Mouse (Mus musculus): ENCODE results near the gene Ndst4. TPM values are rescaled to one million over a fixed set of nuclear protein-coding genes. Genes with fewer than 3 reads are reported as not detected.

The Ndst4 gene
- polyA plus RNA-seq, 1 experiment from 2014 or later = 0.11 TPM

GRCm38 (mm10) chr3:125533371-125533770, 129.5 kb downstream of the Ndst4 start:
- DNase-seq (ENCODE audit: low spot score) = no peak

GRCm38 (mm10) chr3:125570602-125571001, 166.7 kb downstream of the Ndst4 start:
- no peak for DNase-seq (ENCODE audit: low spot score)
- no peak for ATAC-seq (replicated peaks; ENCODE audit: low FRiP score, low read depth)
- H3K36me3 ChIP-seq (ENCODE audit: insufficient read depth, low read length) = no peaks in the 10 kb centered on the region
- H3K4me1 ChIP-seq (replicated peaks; ENCODE audit: insufficient read depth, low read length) = no peaks in the 10 kb centered on the region
- no peak overlapping the region for H3K9ac ChIP-seq (ENCODE audit: low read depth, low read length)
- no peak overlapping the region for H3K4me2 ChIP-seq (ENCODE audit: low read length)
- H3K9me3 ChIP-seq (replicated peaks; ENCODE audit: low read length) = no peaks in the 10 kb centered on the region
- TF ChIP-seq CTCF (IDR thresholded peaks at IDR 0.05; ENCODE audit: low read depth) = no peak
- H3K27me3 ChIP-seq (ENCODE audit: insufficient read depth, low read length) = no peaks in the 10 kb centered on the region
- H3K27ac ChIP-seq = no peak overlapping the region
- WGBS = 95% methylated on average over 2 of the region's 2 CpGs
- no peak overlapping the region for H3K4me3 ChIP-seq (replicated peaks; ENCODE audit: low read depth, low read length)

More at GRCm38 (mm10) chr3:125533371-125533770, 129.5 kb downstream of the Ndst4 start:
- H3K9me3 ChIP-seq (replicated peaks; ENCODE audit: low read length) = no peaks in the 10 kb centered on the region
- no peak overlapping the region for H3K4me3 ChIP-seq (replicated peaks; ENCODE audit: low read depth, low read length)
- WGBS = 63% methylated on average over 8 of the region's 8 CpGs
- H3K36me3 ChIP-seq (ENCODE audit: insufficient read depth, low read length) = no peaks in the 10 kb centered on the region
- H3K4me2 ChIP-seq (ENCODE audit: low read length) = no peak overlapping the region
- H3K27me3 ChIP-seq (ENCODE audit: insufficient read depth, low read length) = no peaks in the 10 kb centered on the region
- no peak for ATAC-seq (replicated peaks; ENCODE audit: low FRiP score, low read depth)
- no peak for TF ChIP-seq CTCF (IDR thresholded peaks at IDR 0.05; ENCODE audit: low read depth)
- no peak overlapping the region for H3K9ac ChIP-seq (ENCODE audit: low read depth, low read length)
- no peaks in the 10 kb centered on the region for H3K4me1 ChIP-seq (replicated peaks; ENCODE audit: insufficient read depth, low read length)
- no peak overlapping the region for H3K27ac ChIP-seq

GRCm38 (mm10) chr3:125632233-125632632, 228.4 kb downstream of the Ndst4 start:
- 84% methylated on average over 2 of the region's 2 CpGs for WGBS
- TF ChIP-seq CTCF (IDR thresholded peaks at IDR 0.05; ENCODE audit: low read depth) = no peak
- DNase-seq (ENCODE audit: low spot score) (no peak), ATAC-seq (replicated peaks; ENCODE audit: low FRiP score, low read depth) (no peak)
- Histone ChIP-seq H3K27me3 (ENCODE audit: insufficient read depth, low read length) (no peaks in the 10 kb centered on the region), H3K27ac (no peak overlapping the region), H3K9me3 (replicated peaks; ENCODE audit: low read length) (no peaks in the 10 kb centered on the region), H3K9ac (ENCODE audit: low read depth, low read length) (no peak overlapping the region), H3K4me3 (replicated peaks; ENCODE audit: low read depth, low read length) (no peak overlapping the region), H3K4me2 (ENCODE audit: low read length) (no peak overlapping the region), H3K36me3 (ENCODE audit: insufficient read depth, low read length) (no peaks in the 10 kb centered on the region), H3K4me1 (replicated peaks; ENCODE audit: insufficient read depth, low read length) (no peaks in the 10 kb centered on the region)

GRCm38 (mm10) chr3:125655009-125655635, 251.2 kb downstream of the Ndst4 start:
- H3K27me3 ChIP-seq (ENCODE audit: insufficient read depth, low read length) = no peaks in the 10 kb centered on the region
- DNase-seq (ENCODE audit: low spot score) (no peak), ATAC-seq (replicated peaks; ENCODE audit: low FRiP score, low read depth) (no peak)
- H3K36me3 ChIP-seq (ENCODE audit: insufficient read depth, low read length) = no peaks in the 10 kb centered on the region
- H3K27ac ChIP-seq = no peak overlapping the region
- no peak for TF ChIP-seq CTCF (IDR thresholded peaks at IDR 0.05; ENCODE audit: low read depth)
- H3K9me3 ChIP-seq (replicated peaks; ENCODE audit: low read length) = no peaks in the 10 kb centered on the region
- WGBS = 73% methylated on average over 3 of the region's 3 CpGs
- H3K4me1 ChIP-seq (replicated peaks; ENCODE audit: insufficient read depth, low read length) = no peaks in the 10 kb centered on the region
- H3K4me2 ChIP-seq (ENCODE audit: low read length) = no peak overlapping the region
- H3K9ac ChIP-seq (ENCODE audit: low read depth, low read length) = no peak overlapping the region
- no peak overlapping the region for H3K4me3 ChIP-seq (replicated peaks; ENCODE audit: low read depth, low read length)

GRCm38 (mm10) chr3:125660114-125660717, 256.3 kb downstream of the Ndst4 start:
- Histone ChIP-seq H3K4me2 (ENCODE audit: low read length) (no peak overlapping the region), H3K4me1 (replicated peaks; ENCODE audit: insufficient read depth, low read length) (no peaks in the 10 kb centered on the region), H3K36me3 (ENCODE audit: insufficient read depth, low read length) (no peaks in the 10 kb centered on the region), H3K4me3 (replicated peaks; ENCODE audit: low read depth, low read length) (no peak overlapping the region), H3K9ac (ENCODE audit: low read depth, low read length) (no peak overlapping the region), H3K27ac (no peak overlapping the region), H3K27me3 (ENCODE audit: insufficient read depth, low read length) (no peaks in the 10 kb centered on the region), H3K9me3 (replicated peaks; ENCODE audit: low read length) (no peaks in the 10 kb centered on the region)
- ATAC-seq (replicated peaks; ENCODE audit: low FRiP score, low read depth) (no peak), DNase-seq (ENCODE audit: low spot score) (no peak)
- no peak for TF ChIP-seq CTCF (IDR thresholded peaks at IDR 0.05; ENCODE audit: low read depth)
- 63% methylated on average over 3 of the region's 3 CpGs for WGBS

- no peaks in the 10 kb centered on the region for H3K4me1 ChIP-seq (replicated peaks; ENCODE audit: insufficient read depth, low read length)
- H3K27ac ChIP-seq = no peak overlapping the region
- no peaks in the 10 kb centered on the region for H3K27me3 ChIP-seq (ENCODE audit: insufficient read depth, low read length)
- no peak for TF ChIP-seq CTCF (IDR thresholded peaks at IDR 0.05; ENCODE audit: low read depth)
- 56% methylated on average over 2 of the region's 2 CpGs for WGBS
- H3K9me3 ChIP-seq (replicated peaks; ENCODE audit: low read length) = no peaks in the 10 kb centered on the region
- ATAC-seq (replicated peaks; ENCODE audit: low FRiP score, low read depth) (no peak), DNase-seq (ENCODE audit: low spot score) (no peak)
- H3K4me3 ChIP-seq (replicated peaks; ENCODE audit: low read depth, low read length) = no peak overlapping the region
- no peak overlapping the region for H3K9ac ChIP-seq (ENCODE audit: low read depth, low read length)
- no peak overlapping the region for H3K4me2 ChIP-seq (ENCODE audit: low read length)
- no peaks in the 10 kb centered on the region for H3K36me3 ChIP-seq (ENCODE audit: insufficient read depth, low read length)
Measured at GRCm38 (mm10) chr3:125660884-125661532, 257.1 kb downstream of the Ndst4 start.

Data from kidney, postnatal 0 days (tissue).